Mouse (Mus musculus) kidney, embryonic 14.5 days (tissue): ENCODE data around the gene Plpp6. TPM values are rescaled to one million over a fixed set of nuclear protein-coding genes. Genes with fewer than 3 reads are reported as not detected.
A peak's percentile ranks its signal among the peaks of the same experiment; 100 is the strongest.
"Not testable (repeated sequence)": the region's sequence is repeated elsewhere in the genome, so short reads cannot be mapped to it uniquely, and the experiment has no call there.

Experiments used
- ATAC-seq: fragments of 200-750 bp; cut with Nextera tagmentation; 2 replicates; pipeline ENCODE4 v1.8.0; 2017; ENCODE audit warnings: moderate number of reproducible peaks, mild to moderate bottlenecking, moderate TSS enrichment, moderate library complexity; ENCODE audit not compliant: low FRiP score, low TSS enrichment
- H3K27ac ChIP-seq: fragments of 300-500 bp; sonication (generic); 2 replicates; pipeline ENCODE4 v1.5.1; 2014; ENCODE audit warnings: low read depth, mild to moderate bottlenecking, low read length, moderate library complexity, mixed read lengths
- H3K27me3 ChIP-seq: fragments of 300-500 bp; sonication (generic); 2 replicates; pipeline ENCODE4 v1.6.1; 2014; ENCODE audit warnings: mild to moderate bottlenecking, low read length; ENCODE audit not compliant: control insufficient read depth, insufficient read depth
- H3K36me3 ChIP-seq: fragments of 300-500 bp; sonication (generic); 2 replicates; pipeline ENCODE4 v1.6.1; 2014; ENCODE audit warnings: low read length, mixed read lengths; ENCODE audit not compliant: control insufficient read depth, insufficient read depth
- H3K4me1 ChIP-seq: fragments of 300-500 bp; sonication (generic); 2 replicates; pipeline ENCODE4 v1.6.1; 2014; ENCODE audit warnings: low read length, mixed read lengths; ENCODE audit not compliant: control insufficient read depth, insufficient read depth
- H3K4me2 ChIP-seq: fragments of 300-500 bp; sonication (generic); replicated peaks from 2 replicates; pipeline ENCODE4 v1.6.1; 2014; ENCODE audit warnings: low read depth, mild to moderate bottlenecking, low read length
- H3K4me3 ChIP-seq: fragments of 300-500 bp; sonication (generic); 2 replicates; pipeline ENCODE4 v1.5.1; 2014; ENCODE audit warnings: mild to moderate bottlenecking, low read length
- H3K9ac ChIP-seq: fragments of 300-500 bp; sonication (generic); 2 replicates; pipeline ENCODE4 v1.6.1; 2014; ENCODE audit warnings: low read depth, mild to moderate bottlenecking, low read length, moderate library complexity
- H3K9me3 ChIP-seq: fragments of 300-500 bp; sonication (generic); 2 replicates; pipeline ENCODE4 v1.6.1; 2016; ENCODE audit warnings: low read length; ENCODE audit not compliant: control insufficient read depth
- WGBS: fragments of 180-500 bp; shearing (Covaris S2); extraction: QIAGEN DNeasy Blood & Tissue Kit; methylation state at CpG from one replicate; pipeline ENCODE4 v1.1.7; 2014; 5-methylcytosine and 5-hydroxymethylcytosine counted together
- polyA plus RNA-seq: library from polyadenylated mRNA; unstranded; fragments of >200 nt; fragmentation: Nextera tagmentation; extraction: Ambion mirVana; gene quantifications from 2 replicates; pipeline ENCODE4 v1.2.1, GENCODE M21; 2014

Gene Plpp6
- polyA plus RNA-seq, 1 experiment from 2014 or later = 12.5 TPM

- H3K27me3 ChIP-seq = no peaks in the 10 kb centered on the region
- 87% methylated on average over 7 of the region's 7 CpGs for WGBS
- no peak overlapping the region for H3K9ac ChIP-seq
- H3K4me3 ChIP-seq = no peak overlapping the region
- H3K27ac ChIP-seq = no peak overlapping the region
- peaks cover 7% of the 10 kb centered on the region for H3K4me1 ChIP-seq
- H3K9me3 ChIP-seq = no peaks in the 10 kb centered on the region
- ATAC-seq = no peak
- H3K36me3 ChIP-seq = peaks cover 35% of the 10 kb centered on the region
- H3K4me2 ChIP-seq = no peak overlapping the region
These were observed 31.1 kb downstream of the Plpp6 start for GRCm38 (mm10) chr19:28994870-28995269.

GRCm38 (mm10) chr19:28995366-28995765 lies 31.6 kb downstream of the Plpp6 start:
- H3K27me3 ChIP-seq = no peaks in the 10 kb centered on the region
- H3K36me3 ChIP-seq = peaks cover 39% of the 10 kb centered on the region
- no peaks in the 10 kb centered on the region for H3K9me3 ChIP-seq
- H3K4me2 ChIP-seq = no peak overlapping the region
- H3K4me3 ChIP-seq = no peak overlapping the region
- no peak overlapping the region for H3K9ac ChIP-seq
- peaks cover 7% of the 10 kb centered on the region for H3K4me1 ChIP-seq
- WGBS = 89% methylated on average over 5 of the region's 5 CpGs
- ATAC-seq = no peak
- no peak overlapping the region for H3K27ac ChIP-seq

GRCm38 (mm10) chr19:28997976-28998630 lies 34.4 kb downstream of the Plpp6 start:
- H3K36me3 ChIP-seq = peaks cover 61% of the 10 kb centered on the region
- no peak overlapping the region for H3K4me3 ChIP-seq
- 94% methylated on average over 4 of the region's 4 CpGs for WGBS
- H3K4me2 ChIP-seq = no peak overlapping the region
- ATAC-seq = no peak
- H3K27me3 ChIP-seq = no peaks in the 10 kb centered on the region
- no peak overlapping the region for H3K9ac ChIP-seq
- H3K9me3 ChIP-seq = no peaks in the 10 kb centered on the region
- no peaks in the 10 kb centered on the region for H3K4me1 ChIP-seq
- no peak overlapping the region for H3K27ac ChIP-seq

GRCm38 (mm10) chr19:29000321-29000720 lies 36.6 kb downstream of the Plpp6 start:
- H3K4me3 ChIP-seq, H3K4me1 ChIP-seq, H3K9me3 ChIP-seq, H3K4me2 ChIP-seq, H3K27ac ChIP-seq, ATAC-seq, H3K27me3 ChIP-seq, H3K9ac ChIP-seq: not testable (repeated sequence)
- WGBS = 95% methylated on average over 16 of the region's 16 CpGs
- H3K36me3 ChIP-seq = peaks cover 52% of the 10 kb centered on the region

- Histone ChIP-seq H3K4me3 (no peak overlapping the region), H3K4me2 (no peak overlapping the region), H3K27me3 (no peaks in the 10 kb centered on the region), H3K36me3 (peaks cover 57% of the 10 kb centered on the region), H3K9ac (no peak overlapping the region), H3K27ac (no peak overlapping the region), H3K4me1 (no peaks in the 10 kb centered on the region), H3K9me3 (no peaks in the 10 kb centered on the region)
- ATAC-seq = no peak
- WGBS = 91% methylated on average over 3 of the region's 3 CpGs
These were observed 44.4 kb downstream of the Plpp6 start for GRCm38 (mm10) chr19:29008069-29008706.

- no peak overlapping the region for H3K27ac ChIP-seq
- H3K27me3 ChIP-seq = no peaks in the 10 kb centered on the region
- H3K9me3 ChIP-seq = no peaks in the 10 kb centered on the region
- 95% methylated on average over 11 of the region's 11 CpGs for WGBS
- no peak overlapping the region for H3K4me3 ChIP-seq
- no peak for ATAC-seq
- no peak overlapping the region for H3K9ac ChIP-seq
- H3K4me2 ChIP-seq = no peak overlapping the region
- H3K36me3 ChIP-seq = peaks cover 63% of the 10 kb centered on the region
- no peaks in the 10 kb centered on the region for H3K4me1 ChIP-seq
These were observed 45.3 kb downstream of the Plpp6 start for GRCm38 (mm10) chr19:29009046-29009445.

- no peaks in the 10 kb centered on the region for H3K9me3 ChIP-seq
- no peaks in the 10 kb centered on the region for H3K4me1 ChIP-seq
- H3K27ac ChIP-seq = no peak overlapping the region
- ATAC-seq = no peak
- H3K4me2 ChIP-seq = no peak overlapping the region
- H3K4me3 ChIP-seq = no peak overlapping the region
- WGBS = 91% methylated on average over 12 of the region's 12 CpGs
- no peak overlapping the region for H3K9ac ChIP-seq
- H3K36me3 ChIP-seq = peaks cover 70% of the 10 kb centered on the region
- H3K27me3 ChIP-seq = no peaks in the 10 kb centered on the region
These were observed 47.7 kb downstream of the Plpp6 start for GRCm38 (mm10) chr19:29011355-29011990.

- Histone ChIP-seq H3K4me1 (no peaks in the 10 kb centered on the region), H3K4me3 (no peak overlapping the region), H3K9me3 (no peaks in the 10 kb centered on the region), H3K4me2 (no peak overlapping the region), H3K27me3 (no peaks in the 10 kb centered on the region), H3K27ac (no peak overlapping the region), H3K36me3 (peaks cover 50% of the 10 kb centered on the region), H3K9ac (no peak overlapping the region)
- 49% methylated on average over 5 of the region's 5 CpGs for WGBS
- peak; percentile 20; the same call in 1 of the 2 replicates for ATAC-seq
These were observed 50.8 kb downstream of the Plpp6 start for GRCm38 (mm10) chr19:29014466-29015055.
